Mouse (Mus musculus): ENCODE results near the gene Slc9a6. TPM values are rescaled to one million over a fixed set of nuclear protein-coding genes. Genes with fewer than 3 reads are reported as not detected.
A peak's percentile ranks its signal among the peaks of the same experiment; 100 is the strongest.

Slc9a6 gene
- 10 to 100 TPM; 14.7 to 17.1 TPM for total RNA-seq (2021)

DNA sequence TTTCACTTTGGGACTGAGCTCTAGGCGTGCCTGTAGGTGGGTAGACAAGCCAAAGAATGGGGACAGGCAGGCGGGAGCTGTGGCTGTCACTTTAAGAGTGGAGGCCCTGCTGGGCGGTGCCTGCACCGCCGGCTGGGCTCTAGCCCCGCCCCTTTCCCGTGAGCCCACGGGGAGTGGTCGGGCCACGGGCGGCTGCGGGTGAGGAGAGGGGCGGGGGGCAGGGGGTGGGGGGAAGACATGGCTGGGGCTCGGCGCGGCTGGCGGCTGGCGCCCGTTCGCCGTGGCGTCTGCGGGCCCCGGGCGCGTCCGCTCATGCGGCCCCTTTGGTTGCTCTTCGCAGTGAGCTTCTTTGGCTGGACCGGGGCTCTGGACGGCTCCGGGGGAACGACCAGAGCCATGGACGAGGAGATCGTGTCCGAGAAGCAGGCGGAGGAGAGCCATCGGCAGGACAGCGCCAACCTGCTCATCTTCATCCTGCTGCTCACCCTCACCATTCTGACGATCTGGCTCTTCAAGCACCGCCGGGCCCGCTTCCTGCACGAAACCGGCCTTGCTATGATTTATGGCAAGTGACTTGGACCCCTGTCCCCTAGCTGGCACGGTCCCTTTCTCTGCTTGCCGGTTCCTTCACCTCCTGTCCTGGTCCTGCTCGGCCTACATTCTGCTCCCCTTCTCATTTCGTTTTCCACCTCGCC, at the start of gene Slc9a6:
Gene Slc9a6 (plus strand): TSS at position 135 of the 695 bp plus-strand sequence.
- intact Hi-C loops (cut with DNase I) = no loop called here
- DNase-seq = peak; percentile 78

DNA sequence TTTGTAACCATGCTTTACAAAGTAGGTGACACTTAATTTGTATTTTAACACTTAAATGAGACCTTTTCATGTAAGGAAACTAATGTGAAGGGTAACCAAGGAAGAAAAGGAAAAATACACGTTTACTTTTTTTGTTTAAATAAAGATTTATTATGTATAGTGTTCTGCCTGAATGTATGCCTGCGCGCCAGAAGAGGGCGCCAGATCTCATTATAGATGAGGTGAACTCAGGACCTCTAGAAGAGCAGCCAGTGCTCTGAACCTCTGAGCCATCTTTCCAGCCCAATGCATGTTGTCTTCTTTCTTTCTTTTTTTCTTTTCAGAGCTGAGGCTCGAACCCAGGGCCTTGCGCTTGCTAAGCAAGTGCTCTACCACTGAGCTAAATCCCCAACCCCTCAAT, 37.1 kb upstream of the Slc9a6 start:
- intact Hi-C loops (cut with DNase I) = no loop called here
- DNase-seq = peak; percentile 2 to 11

DNA sequence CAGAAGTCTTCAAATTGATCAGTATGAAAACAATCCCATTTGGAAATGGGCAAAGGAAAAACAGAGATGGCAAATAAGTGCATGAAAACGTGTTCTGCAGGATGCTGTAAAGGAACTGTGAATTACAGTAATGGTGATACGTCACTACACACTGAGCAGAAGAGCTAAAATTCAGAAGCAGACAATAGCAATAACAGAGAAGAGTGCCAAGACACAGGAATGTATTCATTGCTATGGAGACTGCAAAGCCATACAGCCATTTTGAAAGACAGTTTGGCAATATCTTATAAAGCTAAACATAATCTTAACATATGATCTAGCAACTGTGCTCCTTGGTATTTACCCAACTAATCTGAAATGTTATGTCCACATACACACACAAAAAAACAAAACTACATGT, 31.4 kb upstream of the Slc9a6 start:
- intact Hi-C loops (cut with DNase I) = no loop called here
- no peak for DNase-seq

DNA sequence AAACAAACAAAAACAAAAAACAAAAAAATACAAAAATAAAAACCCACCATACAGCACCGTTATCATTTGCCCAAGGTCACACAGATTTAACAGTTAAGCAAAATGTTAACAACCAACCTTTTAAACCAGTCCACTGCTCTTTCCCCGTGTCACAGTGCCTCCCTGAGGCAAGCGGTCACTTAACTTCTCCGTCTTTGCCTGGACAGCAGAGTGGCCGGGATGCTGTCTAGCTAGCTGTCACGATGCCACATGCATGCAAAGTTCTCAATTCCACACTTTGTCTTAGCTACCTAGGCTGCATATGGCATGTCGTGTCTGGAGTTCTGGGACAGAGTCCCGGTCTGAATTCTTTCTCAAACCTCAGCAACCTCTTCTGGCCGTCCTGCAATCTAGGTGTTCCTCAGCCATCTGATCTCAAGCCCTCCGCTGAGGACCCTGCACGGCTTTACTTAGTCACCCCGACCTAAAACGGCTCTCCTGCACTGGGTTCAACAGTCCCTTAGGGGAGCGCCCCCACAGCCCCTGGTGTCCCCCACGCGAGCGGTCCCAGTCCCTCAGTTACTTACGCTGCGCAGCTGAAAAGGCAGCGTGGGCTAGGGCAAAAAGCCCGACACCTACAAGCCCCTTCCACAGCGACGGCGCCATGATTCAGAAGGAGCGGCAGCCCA, 12.2 kb upstream of the Slc9a6 start:
- peak; percentile 19 to 31 for DNase-seq
- intact Hi-C loops (cut with DNase I) = no loop called here

DNA sequence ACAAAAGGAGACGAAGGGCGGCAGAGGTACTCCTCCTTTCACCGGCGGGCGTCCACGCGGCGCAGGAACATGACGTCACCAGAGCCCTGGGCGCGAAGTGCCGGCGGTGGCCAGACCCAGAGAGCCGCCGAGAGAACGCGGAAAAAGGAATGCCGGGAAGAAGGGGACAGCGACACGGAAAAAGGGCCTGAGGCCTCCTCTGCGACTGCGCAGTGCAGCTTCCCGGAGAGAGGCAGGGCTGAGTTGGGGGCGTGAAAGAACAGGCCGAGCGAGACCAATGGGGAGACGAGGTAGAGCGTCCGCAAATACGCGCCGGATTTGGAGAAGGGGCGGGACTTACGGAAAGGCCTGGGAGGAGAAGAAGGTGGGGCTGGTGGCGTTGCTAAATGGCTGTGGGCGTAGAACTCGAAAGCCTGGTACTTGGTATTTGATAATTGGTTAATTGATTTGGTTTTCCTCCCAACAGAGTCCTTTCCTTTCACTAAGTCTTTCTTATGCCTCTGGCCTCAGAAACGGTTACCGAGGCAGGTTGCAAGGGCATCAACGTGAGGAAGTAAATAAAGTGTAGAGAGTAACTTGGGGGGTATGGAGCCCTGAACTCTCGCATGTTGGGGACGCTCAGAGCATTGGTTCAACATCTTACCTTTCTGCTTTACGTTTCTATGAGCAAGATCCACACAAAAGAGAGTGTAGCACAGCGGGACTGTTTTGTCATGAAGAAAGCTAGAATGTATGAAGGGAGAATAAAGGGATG, 11.5 kb upstream of the Slc9a6 start, which contains the start of gene Mmgt1:
Gene Mmgt1 (minus strand): TSS at position 183 of the 754 bp plus-strand sequence.
- intact Hi-C loops (cut with DNase I) = no loop called here
- peak; percentile 92 to 94 for DNase-seq

DNA sequence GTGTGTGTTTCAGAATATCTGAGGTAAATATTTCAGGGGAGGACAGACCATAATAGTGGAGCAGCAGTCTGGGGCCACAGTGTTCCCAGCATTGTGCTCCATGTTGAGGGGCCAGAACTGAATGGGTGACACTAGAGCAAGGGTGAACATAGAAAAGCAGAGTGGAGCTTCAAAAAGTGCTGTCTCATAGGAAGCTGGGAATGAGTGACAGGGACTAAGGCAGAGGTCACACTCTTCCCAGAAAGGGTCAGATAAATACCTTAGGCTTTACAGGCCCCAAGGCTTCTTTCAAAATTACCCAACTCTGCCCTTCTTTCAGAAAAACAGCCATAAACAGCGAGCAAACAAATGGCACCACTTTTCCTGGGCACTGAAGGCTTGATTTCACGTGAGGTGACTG, 3.0 kb upstream of the Slc9a6 start:
- no peak for DNase-seq
- intact Hi-C loops (cut with DNase I) = no loop called here

DNA sequence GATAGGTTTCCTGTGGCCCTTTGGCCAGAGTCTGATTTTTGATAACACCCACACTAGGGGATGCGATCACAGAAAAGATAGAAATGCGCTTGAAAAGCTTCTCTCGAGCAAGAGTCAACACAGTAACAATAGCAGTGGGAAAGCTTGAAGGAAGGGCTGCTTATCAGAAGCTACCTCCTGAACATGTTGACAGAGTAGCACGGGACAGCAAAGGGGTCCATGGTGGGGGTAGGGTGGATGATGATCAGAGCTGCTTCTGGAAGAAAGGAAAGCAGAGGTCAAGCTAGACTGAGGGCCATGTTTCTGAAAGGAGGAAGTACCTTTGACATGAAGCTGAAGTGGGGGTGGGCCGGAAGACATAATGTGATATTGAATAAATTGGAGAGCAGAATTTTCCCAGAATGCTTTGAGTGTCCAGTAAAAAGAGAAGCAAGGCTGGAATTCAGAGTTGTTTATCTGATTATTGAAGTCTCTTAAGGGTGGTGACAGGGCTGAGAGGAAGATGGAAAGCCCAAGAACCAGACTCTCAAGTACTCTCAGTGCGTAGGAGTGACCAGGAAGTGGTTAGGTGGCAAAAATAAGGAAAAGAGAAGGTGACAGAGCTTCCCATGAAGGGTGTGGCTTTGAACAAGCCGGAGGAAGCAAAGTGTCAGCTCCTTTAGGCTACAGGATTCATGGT, 2.4 kb upstream of the Slc9a6 start:
- no peak for DNase-seq
- intact Hi-C loops (cut with DNase I) = no loop called here

DNA sequence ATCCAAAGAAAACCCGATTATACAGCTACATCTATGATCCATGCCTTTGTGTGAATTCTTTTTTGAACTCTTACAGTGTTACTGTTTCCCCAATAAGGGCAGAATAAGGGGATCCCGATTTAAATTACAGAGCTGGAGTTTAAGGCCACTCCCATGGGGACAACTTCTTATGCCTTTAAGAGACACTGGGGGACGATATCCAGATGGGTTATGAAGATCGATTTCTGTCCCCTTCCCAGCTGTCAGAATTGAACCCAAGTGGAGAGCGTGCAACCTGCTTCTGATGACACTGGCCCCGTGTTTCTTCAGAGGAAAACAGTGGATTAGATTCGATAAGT, 303 bp upstream of the Slc9a6 start:
- intact Hi-C loops (cut with DNase I) = no loop called here
- DNase-seq = no peak

DNA sequence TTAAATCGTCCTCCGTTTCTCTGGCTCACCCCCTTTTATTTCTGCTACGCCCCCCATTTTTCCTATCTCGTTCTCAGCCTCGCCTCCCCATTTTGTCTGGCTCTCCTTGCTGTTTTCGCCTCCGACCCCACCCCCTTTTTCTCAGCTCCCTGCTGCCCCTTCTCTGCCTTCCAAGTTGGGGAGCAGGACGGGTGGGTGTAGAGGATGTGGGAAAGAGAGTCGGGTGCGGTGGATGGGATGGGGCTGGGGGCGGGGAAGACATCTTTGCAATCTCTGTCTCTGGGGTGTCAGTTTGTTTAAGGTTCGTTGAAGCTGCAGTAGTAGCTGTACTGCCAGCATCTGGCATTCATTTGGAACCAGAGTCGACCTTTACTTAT, 749 bp downstream of the Slc9a6 start:
- intact Hi-C loops (cut with DNase I) = no loop called here
- peak in 1 of 2 experiments; percentile 6 for DNase-seq

DNA sequence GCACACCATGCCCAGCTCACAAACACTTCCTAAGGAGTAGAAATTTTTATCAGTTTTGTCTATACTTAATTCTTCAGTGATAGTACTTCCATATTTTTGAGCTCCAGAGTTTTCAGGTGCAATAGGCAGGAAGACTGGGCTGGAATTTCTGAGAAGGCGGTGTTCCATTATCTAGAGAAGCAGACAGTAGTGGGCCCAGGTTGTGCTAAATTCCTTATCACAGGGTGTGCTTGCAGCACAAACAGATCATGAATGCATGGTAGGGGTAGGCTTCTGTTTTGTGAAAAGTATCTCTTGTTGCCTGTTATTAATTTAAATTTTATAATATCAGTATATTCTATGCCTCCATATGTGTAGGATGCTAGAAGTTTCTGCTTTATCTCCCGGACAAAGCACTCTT, 5.7 kb downstream of the Slc9a6 start:
- intact Hi-C loops (cut with DNase I) = no loop called here
- no peak for DNase-seq

DNA sequence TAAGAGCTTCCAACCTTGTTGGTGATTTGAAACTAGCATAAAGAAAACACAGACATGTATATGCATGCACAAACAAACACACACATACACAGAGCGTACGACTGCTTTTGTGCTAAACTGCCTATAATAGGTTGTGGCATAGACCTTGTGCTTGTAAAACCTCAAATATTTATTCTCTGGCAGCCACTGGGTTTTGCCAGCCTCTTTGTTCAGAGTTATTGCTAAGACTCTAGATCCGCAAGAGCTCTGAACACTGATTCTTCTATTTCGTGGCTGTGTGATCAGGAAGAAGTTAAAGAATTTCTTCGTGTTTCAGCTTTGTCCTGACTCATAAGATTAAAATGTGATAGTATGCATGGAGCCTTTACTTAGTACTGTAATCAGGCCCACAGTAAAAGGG, 26.6 kb downstream of the Slc9a6 start:
- intact Hi-C loops (cut with DNase I) = no loop called here
- DNase-seq = no peak

DNA sequence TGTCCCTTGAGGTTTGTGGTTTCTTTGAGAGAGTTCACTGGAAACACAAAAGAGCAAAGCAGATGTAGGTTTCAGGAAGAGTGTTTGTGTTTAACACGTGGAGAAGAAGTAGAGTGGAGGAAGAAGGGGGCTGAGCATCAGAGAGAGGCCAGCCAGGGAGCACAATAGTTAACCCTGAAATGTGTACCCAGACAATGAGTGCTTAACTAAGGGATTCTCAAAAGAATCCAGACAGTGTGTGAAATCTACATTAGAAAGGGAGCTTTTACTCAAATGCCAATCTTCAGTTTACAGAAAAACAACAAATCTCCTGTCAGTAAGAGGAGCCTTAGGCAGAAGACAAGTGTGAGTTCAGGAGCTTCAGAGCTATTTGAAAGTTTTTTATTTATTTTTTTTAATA, 30.5 kb downstream of the Slc9a6 start:
- intact Hi-C loops (cut with DNase I) = no loop called here
- DNase-seq = no peak

DNA sequence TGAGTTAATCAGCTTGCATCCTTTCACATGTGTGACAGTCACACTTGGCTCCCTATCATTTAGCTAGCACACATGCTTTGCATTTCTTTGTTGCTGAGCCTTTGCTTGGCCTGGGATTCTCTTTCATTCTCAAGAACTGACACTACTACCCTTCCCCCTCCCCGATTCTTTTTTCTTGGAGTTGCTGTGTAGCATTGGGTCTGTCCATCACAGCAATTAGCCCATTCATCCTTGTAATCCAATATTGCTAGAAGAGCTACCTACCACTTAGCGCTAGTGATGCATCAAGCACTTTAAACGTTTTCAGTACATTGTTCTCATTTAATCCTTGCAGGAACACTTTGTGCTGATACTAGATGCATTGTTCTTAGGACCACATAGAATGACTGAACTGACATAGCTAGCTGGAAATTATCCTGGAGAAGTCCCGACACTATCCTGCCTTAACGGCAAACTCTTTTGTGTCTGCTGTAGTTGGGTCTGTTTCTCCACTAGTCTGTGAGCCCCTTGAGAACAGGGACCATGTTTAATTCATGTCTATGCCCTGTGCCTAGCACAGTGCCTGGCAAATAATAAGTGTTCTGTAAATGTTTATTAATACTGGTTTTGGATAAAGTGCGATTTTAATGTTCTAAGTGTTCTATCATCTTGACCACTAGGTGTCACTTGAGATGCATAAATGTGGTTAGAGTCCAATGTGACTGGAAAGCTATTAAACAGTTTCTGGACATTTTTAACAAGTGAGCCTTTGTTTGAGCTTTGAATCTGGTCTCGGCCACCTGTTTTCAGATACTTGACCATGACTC, 40.2 kb downstream of the Slc9a6 start:
- DNase-seq = peak in 1 of 2 experiments; percentile 29
- intact Hi-C loops (cut with DNase I) = loop anchor here (2.0 to 5.0 kb wide), 4 partner anchors 83 to 188 kb away; partner anchors contain the start of gene Fhl1

DNA sequence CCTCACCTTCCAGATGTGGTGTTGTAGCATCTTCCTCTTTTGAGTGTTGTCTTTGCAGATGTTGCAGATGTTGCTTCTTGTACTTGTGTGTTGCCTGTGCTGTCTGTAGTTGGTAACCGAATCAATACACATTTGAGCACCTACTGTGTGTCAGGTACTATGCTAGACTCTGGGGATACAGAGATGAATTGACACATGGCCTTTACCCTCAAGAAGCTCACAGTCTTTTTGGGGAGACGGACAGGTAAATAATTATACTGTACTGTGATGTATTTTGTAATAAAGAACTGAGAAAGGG, 40.7 kb downstream of the Slc9a6 start:
- intact Hi-C loops (cut with DNase I) = loop anchor here (2.0 to 5.0 kb wide), 3 partner anchors 82 to 140 kb away; partner anchors contain the start of gene Fhl1
- DNase-seq = no peak

DNA sequence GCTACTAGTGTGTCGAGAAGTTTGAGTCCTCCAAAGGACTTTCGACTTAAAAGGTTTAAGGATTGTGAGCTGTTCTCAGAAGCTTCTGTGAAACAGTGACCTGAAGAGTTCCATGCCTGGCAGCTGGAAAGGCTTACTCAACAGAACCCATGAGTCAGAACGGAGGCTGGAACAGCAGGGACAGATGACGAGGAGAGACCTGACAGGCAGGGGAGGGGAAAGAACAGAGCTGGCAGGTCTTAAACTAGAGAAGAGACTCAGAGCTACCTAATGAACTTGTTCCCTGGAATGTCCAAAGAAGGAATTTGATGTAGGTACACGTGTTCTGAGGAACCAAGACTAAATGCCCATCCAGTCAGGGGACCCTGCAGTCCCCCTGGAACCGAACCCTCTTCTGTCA, 41.3 kb downstream of the Slc9a6 start:
- intact Hi-C loops (cut with DNase I) = loop anchor here (2.0 to 5.0 kb wide), 3 partner anchors 81 to 140 kb away; partner anchors contain the start of gene Fhl1
- DNase-seq = peak; percentile 36 to 53

DNA sequence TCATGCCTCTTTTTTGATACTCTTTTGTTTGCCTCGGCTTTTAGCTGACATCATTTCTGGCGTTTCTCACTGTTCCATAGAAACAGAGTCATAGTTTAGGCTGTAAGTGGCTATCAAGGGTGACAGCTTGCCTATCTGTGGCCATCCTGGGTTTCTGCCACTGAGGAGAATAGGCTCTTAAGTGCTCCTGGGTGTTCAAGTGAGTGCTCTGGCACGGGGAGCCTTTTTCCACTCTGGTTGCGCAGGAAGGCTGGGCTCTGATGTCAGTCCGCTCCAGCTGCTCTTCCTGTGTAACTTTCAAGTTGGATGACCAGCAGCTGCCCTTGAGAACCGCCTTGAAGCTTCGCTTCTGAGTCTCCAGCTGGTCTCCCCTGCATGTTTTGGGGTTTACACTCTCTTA, 42.2 kb downstream of the Slc9a6 start:
- peak; percentile 73 to 80 for DNase-seq
- intact Hi-C loops (cut with DNase I) = loop anchor here (2.0 to 5.0 kb wide), 3 partner anchors 81 to 139 kb away; partner anchors contain the start of gene Fhl1

DNA sequence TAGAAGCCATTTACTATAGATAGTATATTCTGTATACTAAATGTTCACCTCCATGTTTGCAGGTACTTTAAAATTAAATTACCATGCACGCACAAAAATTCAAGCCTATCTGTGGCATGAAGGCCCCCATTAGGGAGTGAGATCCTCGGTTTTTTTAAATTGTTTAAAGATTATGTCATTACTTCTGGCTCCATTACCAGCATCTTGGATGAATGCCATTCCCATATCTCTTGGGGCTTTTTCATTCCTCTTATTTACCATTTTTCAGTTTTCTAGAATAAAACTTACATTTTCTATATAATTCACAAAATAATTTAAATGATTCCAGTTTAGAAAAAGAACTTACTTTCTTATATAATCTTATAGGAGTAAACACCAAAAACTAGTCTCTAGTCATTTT, 46.1 kb downstream of the Slc9a6 start:
- intact Hi-C loops (cut with DNase I) = no loop called here
- DNase-seq = no peak

DNA sequence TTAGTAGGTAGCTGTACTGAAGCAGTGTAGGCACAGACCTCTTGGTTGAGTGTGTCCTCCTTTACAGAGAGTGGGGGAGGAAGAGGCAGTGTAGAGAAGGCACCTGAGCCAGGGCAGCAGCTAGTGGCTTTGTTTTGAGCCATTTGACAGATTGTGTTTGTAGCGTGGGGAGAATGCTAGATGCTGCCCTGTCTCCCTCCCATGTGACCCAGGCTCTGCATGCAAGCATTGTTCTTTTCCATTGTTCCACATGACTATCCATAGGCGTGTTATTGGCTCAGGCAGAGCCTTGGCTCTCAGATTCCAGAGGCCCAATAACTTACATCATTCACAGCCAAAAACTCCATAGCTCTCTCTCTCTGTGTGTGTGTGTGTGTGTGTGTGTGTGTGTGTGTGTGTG, 49.7 kb downstream of the Slc9a6 start:
- intact Hi-C loops (cut with DNase I) = no loop called here
- no peak for DNase-seq

DNA sequence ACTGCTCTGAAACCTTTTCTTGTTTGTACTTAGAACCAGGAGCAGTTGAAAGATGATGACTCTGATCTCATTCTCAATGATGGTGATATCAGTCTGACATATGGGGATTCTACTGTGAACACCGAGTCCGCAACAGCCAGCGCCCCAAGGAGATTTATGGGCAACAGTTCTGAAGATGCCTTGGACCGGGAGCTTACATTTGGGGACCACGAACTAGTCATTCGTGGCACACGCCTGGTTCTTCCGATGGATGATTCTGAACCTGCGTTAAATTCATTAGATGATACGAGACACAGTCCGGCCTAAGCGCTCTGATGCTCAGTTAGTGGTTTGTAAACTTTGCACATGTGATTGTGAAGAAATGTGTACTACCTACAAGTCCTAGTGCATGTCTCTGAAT, 51.6 kb downstream of the Slc9a6 start:
- DNase-seq = no peak
- intact Hi-C loops (cut with DNase I) = no loop called here

DNA sequence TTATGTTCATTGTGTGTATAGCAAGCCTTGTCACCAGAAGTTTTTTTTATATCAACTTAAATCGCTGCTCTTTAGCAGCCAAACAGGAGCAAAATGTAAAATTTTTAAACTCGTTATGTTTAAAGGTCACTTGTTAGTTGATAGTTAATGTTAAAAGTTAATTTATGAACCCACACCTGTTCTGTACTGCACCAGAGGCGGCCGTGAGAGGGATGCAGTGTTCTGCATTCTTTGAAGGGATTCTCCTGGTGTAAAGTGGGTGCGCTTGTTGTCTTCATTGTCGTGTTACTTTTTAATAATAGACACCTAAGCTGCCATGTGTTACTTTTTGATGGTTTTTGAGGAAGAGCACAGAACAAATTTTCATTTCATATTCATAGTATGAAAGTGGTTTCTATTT, 52.8 kb downstream of the Slc9a6 start:
- intact Hi-C loops (cut with DNase I) = no loop called here
- DNase-seq = no peak

Measured in heart, postnatal 10 days (tissue).